Mouse (Mus musculus) limb, embryonic 10.5 days (tissue): Measurements from ENCODE around the gene Sox12. TPM values are rescaled to one million over a fixed set of nuclear protein-coding genes. Genes with fewer than 3 reads are reported as not detected.
"Not testable (repeated sequence)": the region's sequence is repeated elsewhere in the genome, so short reads cannot be mapped to it uniquely, and the experiment has no call there.

Experiments
- DNase-seq: peaks from one replicate; pipeline ENCODE4 v3.0.0-alpha.2; 2017; ENCODE audit warnings: low spot score
- H3K27ac ChIP-seq: fragments of 300-500 bp; sonication (generic); 2 replicates; pipeline ENCODE4 v1.5.1; 2016; ENCODE audit warnings: mild to moderate bottlenecking
- H3K27me3 ChIP-seq: fragments of 300-500 bp; sonication (generic); 2 replicates; pipeline ENCODE4 v1.6.1; 2016; ENCODE audit warnings: low read depth, mild to moderate bottlenecking; ENCODE audit not compliant: poor library complexity, severe bottlenecking
- H3K36me3 ChIP-seq: fragments of 300-500 bp; sonication (generic); 2 replicates; pipeline ENCODE4 v1.6.1; 2016; ENCODE audit warnings: mild to moderate bottlenecking, moderate library complexity
- H3K4me1 ChIP-seq: fragments of 300-500 bp; sonication (generic); 2 replicates; pipeline ENCODE4 v1.6.1; 2016
- H3K4me3 ChIP-seq: fragments of 300-500 bp; sonication (generic); 2 replicates; pipeline ENCODE4 v1.5.1; 2016; ENCODE audit warnings: mild to moderate bottlenecking, moderate library complexity
- H3K9me3 ChIP-seq: fragments of 300-500 bp; sonication (generic); replicated peaks from 2 replicates; pipeline ENCODE4 v1.6.1; 2016; ENCODE audit warnings: mild to moderate bottlenecking
- WGBS: fragments of 180-500 bp; shearing (Covaris S2); methylation state at CpG from one replicate; pipeline ENCODE4 v1.1.7; 2016; 5-methylcytosine and 5-hydroxymethylcytosine counted together
- polyA plus RNA-seq: library from polyadenylated mRNA; unstranded; fragments of >200 nt; fragmentation: Nextera tagmentation; extraction: Ambion mirVana; gene quantifications from 2 replicates; pipeline ENCODE4 v1.2.1, GENCODE M21; 2016

The Sox12 gene
- polyA plus RNA-seq, 1 experiment from 2014 or later = 11.8 TPM

DNA sequence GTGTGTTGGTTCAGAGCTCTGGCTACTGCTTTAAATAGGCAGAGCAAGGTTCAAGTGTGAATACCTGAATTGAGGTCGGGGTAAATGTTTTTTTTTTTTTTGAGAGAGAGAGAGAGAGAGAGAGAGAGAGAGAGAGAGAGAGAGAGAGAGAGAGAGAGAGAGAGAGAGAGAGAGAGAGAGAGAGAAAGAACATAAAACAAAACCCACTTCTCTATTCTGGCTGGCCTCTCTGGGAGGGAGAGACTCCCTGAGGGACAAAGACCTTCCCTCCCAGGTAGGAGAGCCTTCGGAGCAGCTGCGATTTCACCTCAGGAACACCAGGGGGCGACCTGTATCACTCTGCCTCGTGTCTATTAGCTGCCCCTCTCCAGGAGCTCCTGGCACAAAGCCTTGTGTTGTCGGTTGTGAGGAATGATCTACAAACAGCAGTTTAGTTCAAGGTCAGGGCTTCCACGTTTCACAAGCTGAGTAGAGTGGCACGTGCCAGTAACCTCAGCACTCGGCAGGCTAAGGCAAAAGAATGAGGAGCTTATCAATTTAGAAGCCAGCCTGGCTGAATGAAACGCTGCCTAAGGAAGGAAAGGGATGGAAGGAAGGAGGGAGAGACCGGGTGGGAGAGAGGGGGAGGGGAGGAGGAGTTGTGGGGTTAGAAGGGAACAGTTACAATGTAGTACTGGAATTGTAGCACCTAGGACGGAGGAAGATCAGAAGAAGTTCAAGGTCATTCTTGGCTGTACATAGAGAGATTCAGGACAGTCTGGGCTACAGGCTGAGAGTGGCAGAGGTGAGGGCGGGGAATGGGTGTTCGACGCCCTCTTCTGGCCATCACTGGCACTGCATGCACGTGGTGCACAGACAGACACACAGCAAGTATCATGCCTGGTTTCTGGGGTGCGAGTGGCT lies 34.4 kb downstream of the Sox12 start:
- WGBS = 14% methylated on average over 17 of the region's 17 CpGs
- peak; percentile 81 for DNase-seq
- Histone ChIP-seq H3K4me3 (peak overlapping the region; percentile 36), H3K27ac (peak overlapping the region; percentile 83), H3K27me3 (no peaks in the 10 kb centered on the region), H3K36me3 (no peaks in the 10 kb centered on the region), H3K9me3 (no peaks in the 10 kb centered on the region), H3K4me1 (peaks cover 7% of the 10 kb centered on the region; the same call in 1 of the 2 replicates)

DNA sequence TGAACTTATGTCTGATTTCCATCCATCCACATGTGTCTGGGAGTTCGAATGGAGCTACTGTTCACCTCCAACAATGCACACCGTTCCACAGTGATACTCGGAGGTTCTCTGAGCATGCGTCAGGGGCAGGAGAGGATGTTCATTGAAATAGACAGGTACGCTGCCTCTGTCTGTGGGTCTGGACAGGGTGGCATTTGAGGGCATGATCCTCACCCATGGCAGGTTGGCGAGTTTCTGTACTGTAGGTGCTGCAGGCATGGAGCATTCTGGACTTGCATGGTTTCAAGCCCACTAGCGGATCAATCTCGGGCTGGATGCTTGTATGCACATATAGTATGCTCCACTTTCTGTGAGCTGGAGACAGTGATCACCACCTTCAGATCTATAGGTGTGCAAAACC lies 36.7 kb downstream of the Sox12 start:
- Histone ChIP-seq H3K4me1 (peaks cover 7% of the 10 kb centered on the region; the same call in 1 of the 2 replicates), H3K36me3 (no peaks in the 10 kb centered on the region), H3K27ac (no peak overlapping the region), H3K9me3 (no peaks in the 10 kb centered on the region), H3K27me3 (no peaks in the 10 kb centered on the region), H3K4me3 (no peak overlapping the region)
- DNase-seq = no peak
- 90% methylated on average over 8 of the region's 8 CpGs for WGBS

DNA sequence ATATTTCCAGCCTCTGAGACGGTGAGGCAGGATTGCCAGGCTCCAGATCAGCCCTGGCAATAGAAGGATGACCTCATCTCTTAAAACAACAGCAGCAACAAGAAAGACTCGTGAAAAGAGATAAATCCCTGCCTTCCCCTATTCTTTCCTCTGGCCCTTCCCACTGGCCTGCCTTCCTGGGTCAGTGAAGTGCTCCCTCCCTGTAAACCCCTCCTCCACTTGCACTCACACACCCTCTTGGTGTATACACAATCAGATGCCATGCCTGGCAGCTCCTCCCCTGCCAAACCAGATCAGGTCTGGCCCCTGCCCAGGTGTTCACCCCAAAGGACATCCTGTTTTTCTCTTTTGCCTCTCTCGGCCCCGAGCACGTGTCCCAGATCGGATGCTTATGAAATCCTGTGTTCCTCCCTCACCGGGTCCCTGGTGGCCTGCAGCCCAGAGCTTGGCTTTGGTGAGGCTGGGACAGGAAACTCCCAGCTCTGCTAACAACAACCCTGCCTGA lies 37.5 kb downstream of the Sox12 start:
- H3K9me3 ChIP-seq = no peaks in the 10 kb centered on the region
- DNase-seq = no peak
- H3K4me1 ChIP-seq = peaks cover 7% of the 10 kb centered on the region; the same call in 1 of the 2 replicates
- H3K27ac ChIP-seq = no peak overlapping the region
- H3K36me3 ChIP-seq = no peaks in the 10 kb centered on the region
- no peak overlapping the region for H3K4me3 ChIP-seq
- 71% methylated on average over 7 of the region's 7 CpGs for WGBS
- H3K27me3 ChIP-seq = no peaks in the 10 kb centered on the region

DNA sequence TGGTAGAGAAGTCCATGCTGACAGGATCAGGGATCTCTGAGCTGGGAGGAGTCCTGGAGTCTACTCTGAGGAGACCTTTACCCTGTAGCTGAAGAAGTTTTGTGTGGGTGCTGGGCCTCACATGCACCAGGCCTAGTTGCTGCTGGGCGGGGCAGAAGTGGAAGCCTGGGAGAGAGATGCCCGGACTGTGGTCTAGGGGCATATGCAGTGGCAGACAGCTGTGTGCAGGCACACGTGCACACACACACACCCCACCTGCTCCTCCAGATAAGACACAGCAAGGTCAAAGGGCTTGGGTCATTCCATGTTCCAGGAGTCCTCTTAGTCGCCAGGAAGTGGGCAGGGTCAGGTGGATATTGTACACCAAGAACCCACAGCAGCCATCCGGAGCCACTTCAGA lies 38.2 kb downstream of the Sox12 start:
- H3K27me3 ChIP-seq = no peaks in the 10 kb centered on the region
- no peaks in the 10 kb centered on the region for H3K36me3 ChIP-seq
- no peak overlapping the region for H3K4me3 ChIP-seq
- H3K4me1 ChIP-seq = peaks cover 7% of the 10 kb centered on the region; the same call in 1 of the 2 replicates
- 76% methylated on average over 5 of the region's 5 CpGs for WGBS
- no peak for DNase-seq
- H3K9me3 ChIP-seq = no peaks in the 10 kb centered on the region
- no peak overlapping the region for H3K27ac ChIP-seq

DNA sequence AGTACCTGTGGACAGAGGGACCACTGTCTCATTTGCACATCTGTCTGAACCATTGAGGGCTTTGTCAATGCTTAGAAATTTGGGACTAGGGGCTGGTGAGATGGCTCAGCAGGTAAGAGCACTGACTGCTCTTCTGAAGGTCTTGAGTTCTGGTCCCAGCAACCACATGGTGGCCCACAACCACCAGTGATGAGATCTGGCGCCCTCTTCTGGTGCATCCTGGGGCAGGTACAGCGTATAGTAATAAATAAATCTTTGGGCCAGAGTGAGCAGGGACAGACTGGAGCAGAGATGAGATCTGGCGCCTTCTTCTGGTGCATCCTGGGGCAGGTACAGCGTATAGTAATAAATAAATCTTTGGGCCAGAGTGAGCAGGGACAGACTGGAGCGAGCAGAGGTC lies 38.9 kb downstream of the Sox12 start:
- WGBS = 75% methylated on average over 5 of the region's 5 CpGs
- H3K27ac ChIP-seq, H3K4me3 ChIP-seq: not testable (repeated sequence)

DNA sequence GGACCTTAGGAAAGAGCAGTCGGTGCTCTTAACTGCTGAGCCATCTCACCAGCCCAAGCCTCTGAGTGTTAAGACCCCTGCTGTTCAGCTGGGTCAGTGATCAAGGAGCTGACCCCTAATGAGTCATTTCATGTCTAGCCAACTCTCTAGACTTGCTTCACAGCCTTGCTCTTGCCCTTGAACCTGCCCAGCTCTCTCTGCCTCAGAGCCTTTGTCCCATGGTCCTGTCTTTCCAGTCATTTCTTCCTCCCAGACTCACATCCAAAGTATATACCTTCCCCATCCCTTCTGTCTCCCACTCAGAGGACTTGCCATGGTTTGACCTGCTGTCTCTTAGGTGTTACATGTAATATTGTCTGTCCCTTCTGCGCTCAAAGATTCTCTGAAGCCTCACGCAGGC lies 40.6 kb downstream of the Sox12 start:
- no peaks in the 10 kb centered on the region for H3K9me3 ChIP-seq
- no peaks in the 10 kb centered on the region for H3K27me3 ChIP-seq
- H3K4me1 ChIP-seq = no peaks in the 10 kb centered on the region
- DNase-seq = no peak
- 88% methylated on average over 3 of the region's 3 CpGs for WGBS
- H3K4me3 ChIP-seq = no peak overlapping the region
- H3K27ac ChIP-seq = no peak overlapping the region
- no peaks in the 10 kb centered on the region for H3K36me3 ChIP-seq

More for the DNA sequence above, 38.9 kb downstream of the Sox12 start:
- H3K4me1 ChIP-seq, H3K9me3 ChIP-seq, H3K27me3 ChIP-seq, DNase-seq, H3K36me3 ChIP-seq: not testable (repeated sequence)

DNA sequence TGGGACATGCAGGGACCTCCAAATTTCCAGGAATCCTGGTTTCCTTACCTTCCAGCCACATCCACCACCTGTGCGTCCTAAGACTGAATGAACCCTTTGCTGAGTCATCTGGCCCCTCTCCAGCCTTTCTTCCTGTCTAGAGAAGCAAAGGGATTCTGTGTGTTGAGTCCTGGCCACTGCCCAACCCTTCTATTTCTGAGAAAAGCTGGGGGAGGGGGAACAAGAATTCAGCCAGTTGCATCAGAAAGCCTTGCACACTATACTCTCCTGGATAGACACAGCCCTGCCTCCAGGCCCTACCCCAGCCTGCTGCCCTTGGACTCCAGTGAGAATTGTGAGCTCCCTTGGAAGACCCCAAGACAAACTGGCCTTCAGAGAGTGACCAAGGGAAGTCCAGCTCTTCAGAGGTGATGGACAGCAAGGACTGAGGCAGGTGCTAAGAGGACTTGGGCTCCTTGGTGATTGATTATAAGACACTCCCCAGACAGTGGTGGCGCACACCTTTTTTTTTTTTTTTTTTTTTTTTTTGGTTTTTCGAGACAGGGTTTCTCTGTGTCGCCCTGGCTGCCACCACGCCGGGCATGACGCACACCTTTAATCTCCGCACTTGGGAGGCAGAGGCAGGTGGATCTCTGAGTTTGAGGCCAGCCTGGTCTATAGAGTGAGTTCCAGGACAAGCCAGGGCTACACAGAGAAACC lies 47.9 kb downstream of the Sox12 start:
- WGBS = 91% methylated on average over 8 of the region's 8 CpGs
- H3K9me3 ChIP-seq = no peaks in the 10 kb centered on the region
- H3K27me3 ChIP-seq = peaks cover 9% of the 10 kb centered on the region
- no peak for DNase-seq
- H3K36me3 ChIP-seq = no peaks in the 10 kb centered on the region
- peaks cover 6% of the 10 kb centered on the region; the same call in 1 of the 2 replicates for H3K4me1 ChIP-seq
- no peak overlapping the region for H3K4me3 ChIP-seq
- H3K27ac ChIP-seq = no peak overlapping the region

DNA sequence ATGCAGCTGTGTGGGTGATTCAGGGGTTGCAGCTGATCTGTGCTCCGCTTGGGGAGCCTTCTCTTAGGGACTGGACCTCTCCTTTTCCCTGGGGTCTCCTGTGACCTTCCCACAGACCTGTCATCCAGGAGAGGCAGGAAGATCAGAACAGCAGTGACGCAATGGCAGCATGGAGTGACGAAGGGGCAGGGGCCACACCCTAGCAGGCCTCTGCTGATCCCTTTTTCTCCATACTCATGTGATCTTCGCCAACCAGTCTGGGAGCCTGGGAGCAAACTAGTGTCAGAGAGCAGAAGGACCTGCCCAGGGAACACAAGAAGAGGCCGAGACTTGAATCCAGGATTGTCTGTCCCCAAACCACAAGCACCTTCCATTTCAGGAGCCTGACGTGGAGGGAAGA lies 48.7 kb downstream of the Sox12 start:
- Histone ChIP-seq H3K27me3 (peaks cover 17% of the 10 kb centered on the region), H3K4me3 (no peak overlapping the region), H3K36me3 (no peaks in the 10 kb centered on the region), H3K27ac (no peak overlapping the region), H3K4me1 (peaks cover 9% of the 10 kb centered on the region), H3K9me3 (no peaks in the 10 kb centered on the region)
- no peak for DNase-seq
- 72% methylated on average over 6 of the region's 6 CpGs for WGBS

DNA sequence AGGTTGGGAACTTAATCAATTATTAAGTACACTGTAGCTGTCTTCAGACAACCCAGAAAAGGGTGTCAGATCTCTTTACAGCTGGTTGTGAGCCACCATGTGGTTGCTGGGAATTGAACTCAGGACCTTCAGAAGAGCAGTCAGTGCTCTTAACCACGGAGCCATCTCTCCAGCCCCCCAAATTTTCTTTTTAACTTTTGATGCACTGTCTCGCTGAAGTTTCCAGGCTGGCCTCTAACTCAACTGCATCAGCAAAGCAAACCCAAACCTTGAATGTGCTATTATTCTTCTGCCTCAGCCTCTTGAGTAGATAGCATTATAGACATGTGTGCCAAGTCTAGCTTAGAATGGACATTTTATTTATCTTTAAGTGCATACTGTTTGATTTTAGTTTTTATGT lies 50.1 kb downstream of the Sox12 start:
- H3K36me3 ChIP-seq = no peaks in the 10 kb centered on the region
- no peak overlapping the region for H3K4me3 ChIP-seq
- H3K27ac ChIP-seq = no peak overlapping the region
- peaks cover 23% of the 10 kb centered on the region for H3K4me1 ChIP-seq
- no peaks in the 10 kb centered on the region for H3K9me3 ChIP-seq
- DNase-seq = no peak
- peaks cover 26% of the 10 kb centered on the region for H3K27me3 ChIP-seq
- 80% methylated on average over 2 of the region's 2 CpGs for WGBS

DNA sequence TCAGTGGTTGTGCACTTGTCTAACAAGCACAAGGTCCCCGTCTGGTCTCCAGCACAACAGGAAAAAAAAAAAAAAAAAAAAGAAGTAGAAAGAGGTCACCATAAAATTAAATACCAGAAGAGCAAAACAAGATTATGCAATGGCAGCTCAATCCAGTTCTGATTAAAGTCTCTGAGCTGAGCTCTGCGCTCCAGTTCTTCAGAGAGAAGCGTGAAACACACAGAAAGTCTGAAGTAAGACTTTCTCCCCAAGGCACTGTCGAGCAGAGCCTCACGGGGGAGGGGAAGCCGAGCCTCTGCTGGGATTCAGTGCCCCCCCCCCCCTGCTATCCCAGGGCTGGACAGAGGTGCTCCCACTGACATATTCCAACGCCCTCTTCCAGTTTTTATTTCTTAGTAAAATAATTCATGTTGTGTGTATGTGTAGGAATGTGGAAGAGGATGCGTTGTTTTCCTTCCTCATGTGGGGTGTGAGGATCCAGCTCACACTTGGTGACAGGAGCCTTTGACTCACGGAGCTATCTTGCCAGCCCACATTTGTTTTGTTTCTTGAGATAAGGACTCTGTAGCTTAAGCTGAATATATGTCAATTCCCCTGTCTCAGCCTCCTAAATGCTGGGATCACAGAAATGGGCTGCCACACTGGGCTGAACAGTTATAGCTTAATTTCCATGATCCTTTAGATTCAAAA lies 50.9 kb downstream of the Sox12 start:
- no peak overlapping the region for H3K27ac ChIP-seq
- 45% methylated on average over 9 of the region's 9 CpGs for WGBS
- H3K36me3 ChIP-seq = no peaks in the 10 kb centered on the region
- peaks cover 34% of the 10 kb centered on the region for H3K27me3 ChIP-seq
- no peak for DNase-seq
- no peak overlapping the region for H3K4me3 ChIP-seq
- peaks cover 23% of the 10 kb centered on the region for H3K4me1 ChIP-seq
- no peaks in the 10 kb centered on the region for H3K9me3 ChIP-seq

DNA sequence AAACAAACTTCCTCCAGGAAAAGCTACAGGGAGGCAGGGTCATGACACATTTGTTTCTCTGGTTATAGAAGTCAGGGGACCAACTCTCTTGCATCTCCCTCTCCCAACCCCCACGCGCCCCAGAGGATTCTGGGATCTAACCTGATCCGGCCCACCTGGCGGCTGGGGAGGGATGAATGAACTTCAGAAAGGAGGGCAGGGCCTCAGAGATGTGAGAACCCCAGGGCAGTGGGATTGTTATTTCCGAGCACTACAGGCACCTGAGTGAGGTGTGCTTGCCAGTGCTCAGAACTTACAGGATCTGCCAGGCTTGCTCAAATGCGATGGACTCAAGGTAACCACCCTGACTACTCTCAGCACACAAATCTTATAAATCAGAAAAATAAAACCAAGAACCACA lies 52.5 kb downstream of the Sox12 start:
- Histone ChIP-seq H3K27ac (no peak overlapping the region), H3K4me1 (peaks cover 23% of the 10 kb centered on the region), H3K27me3 (peaks cover 36% of the 10 kb centered on the region), H3K36me3 (no peaks in the 10 kb centered on the region), H3K4me3 (no peak overlapping the region), H3K9me3 (no peaks in the 10 kb centered on the region)
- WGBS = 57% methylated on average over 6 of the region's 6 CpGs
- no peak for DNase-seq

DNA sequence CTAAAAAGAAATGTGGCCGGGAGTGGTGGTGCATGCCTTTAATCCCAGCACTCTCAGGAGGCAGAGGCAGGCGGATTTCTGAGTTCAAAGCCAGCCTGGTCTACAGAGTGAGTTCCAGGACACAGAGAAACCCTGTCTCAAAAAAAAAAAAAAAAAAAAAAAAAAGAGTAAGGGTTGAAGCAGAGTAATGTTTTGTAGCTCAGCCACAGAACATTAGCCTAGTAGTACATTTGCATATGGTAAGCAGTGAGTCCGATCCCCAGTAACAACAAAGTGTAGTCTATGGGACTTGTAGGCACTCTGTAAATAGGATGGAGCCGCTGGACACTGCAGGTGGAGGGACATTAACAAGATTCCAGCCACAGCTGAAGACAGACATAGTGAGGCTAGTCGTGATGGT lies 53.0 kb downstream of the Sox12 start:
- no peak for DNase-seq
- no peaks in the 10 kb centered on the region for H3K9me3 ChIP-seq
- 59% methylated on average over 5 of the region's 5 CpGs for WGBS
- H3K36me3 ChIP-seq = no peaks in the 10 kb centered on the region
- H3K27ac ChIP-seq = no peak overlapping the region
- peaks cover 36% of the 10 kb centered on the region for H3K27me3 ChIP-seq
- peaks cover 23% of the 10 kb centered on the region for H3K4me1 ChIP-seq
- no peak overlapping the region for H3K4me3 ChIP-seq
